Mouse (Mus musculus): ENCODE results near the gene Tor4a. TPM values are rescaled to one million over a fixed set of nuclear protein-coding genes. Genes with fewer than 3 reads are reported as not detected.
A peak's percentile ranks its signal among the peaks of the same experiment; 100 is the strongest.

The Tor4a gene
- total RNA-seq, 2 experiments from 2014 or later = 11.8 to 12.6 TPM

DNA sequence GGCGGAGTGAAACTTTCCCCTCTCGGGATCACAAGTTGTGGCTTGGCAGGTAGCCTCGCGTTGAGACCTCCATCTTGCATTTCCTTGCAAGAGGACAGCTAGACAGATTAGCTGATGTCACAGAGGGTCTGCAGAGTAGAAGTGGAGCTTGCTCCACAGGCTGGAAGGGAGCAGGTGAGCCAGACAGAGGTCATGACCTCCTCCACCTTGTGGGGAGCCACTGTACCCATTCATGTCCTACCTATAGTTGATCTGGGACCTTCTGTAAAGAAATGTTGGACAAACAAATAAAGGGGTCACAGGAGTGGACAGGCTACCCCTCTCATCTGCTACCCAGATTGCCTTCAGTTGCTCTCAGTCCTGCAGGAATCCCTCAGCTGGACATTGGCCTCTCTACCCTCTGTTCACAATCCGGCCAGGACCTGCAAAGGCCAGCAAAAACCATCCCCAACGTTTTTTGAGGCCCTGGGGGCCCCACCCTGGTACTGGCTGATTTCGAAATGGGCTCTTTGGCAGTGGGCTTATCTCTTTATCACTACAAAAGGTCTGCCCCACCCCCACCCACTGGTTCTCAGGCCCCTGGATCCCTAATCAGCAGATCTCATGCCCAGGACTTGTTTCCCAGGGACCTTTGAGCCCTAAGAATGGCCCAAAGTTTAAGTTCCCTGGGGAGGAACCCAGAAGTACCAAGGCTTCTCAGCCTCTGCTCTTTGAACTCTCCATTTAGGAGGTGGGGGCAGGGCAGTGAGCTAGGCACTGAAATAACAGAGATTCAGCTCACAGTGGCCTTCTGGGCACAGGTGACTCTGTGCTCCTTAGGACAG is 21.6 kb downstream of the Tor4a start:
- no peak for ATAC-seq (replicated peaks; ENCODE audit: low FRiP score, low TSS enrichment, poor library complexity, severe bottlenecking)

DNA sequence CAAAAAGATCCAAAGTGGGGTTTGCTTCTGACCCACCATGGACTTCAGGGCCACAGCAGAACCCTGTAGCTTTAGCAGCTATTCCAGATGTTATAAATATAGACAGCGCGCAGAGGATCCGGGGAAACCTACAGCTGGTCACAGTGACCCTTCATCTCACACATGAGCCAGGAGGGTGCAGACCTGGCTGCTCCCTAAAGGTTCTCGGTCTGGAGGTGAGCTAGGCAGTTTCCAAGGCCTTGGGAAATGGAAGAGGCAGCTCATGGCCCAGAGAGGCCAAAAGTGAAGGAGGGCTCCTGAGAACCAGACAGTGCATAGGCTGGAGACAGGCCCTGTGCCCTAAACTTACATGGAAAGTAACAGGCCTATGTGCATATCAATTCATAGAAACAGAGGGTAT is 22.9 kb downstream of the Tor4a start:
- no peak for ATAC-seq (replicated peaks; ENCODE audit: low FRiP score, low TSS enrichment, poor library complexity, severe bottlenecking)

DNA sequence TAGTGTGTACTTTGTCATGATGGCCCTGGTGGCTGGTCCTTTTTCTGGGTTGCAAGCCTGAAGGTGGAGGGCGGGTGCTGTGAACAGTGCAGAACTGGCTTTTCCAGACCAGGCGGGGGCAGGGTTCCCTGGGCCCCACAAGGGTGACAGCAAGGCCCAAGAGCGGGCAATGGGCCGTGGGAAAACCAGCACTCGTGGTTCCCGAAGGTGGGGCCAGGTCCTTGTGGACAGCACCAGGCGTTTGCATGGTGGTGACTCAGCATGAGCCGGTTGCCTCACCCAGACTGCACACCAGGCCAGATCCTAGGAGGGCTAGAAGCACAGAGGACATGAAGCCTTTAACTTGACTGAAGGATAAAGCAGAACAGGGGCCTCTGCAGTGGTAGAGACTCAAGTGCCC is 24.1 kb downstream of the Tor4a start:
- ATAC-seq (replicated peaks; ENCODE audit: low FRiP score, low TSS enrichment, poor library complexity, severe bottlenecking) = no peak

DNA sequence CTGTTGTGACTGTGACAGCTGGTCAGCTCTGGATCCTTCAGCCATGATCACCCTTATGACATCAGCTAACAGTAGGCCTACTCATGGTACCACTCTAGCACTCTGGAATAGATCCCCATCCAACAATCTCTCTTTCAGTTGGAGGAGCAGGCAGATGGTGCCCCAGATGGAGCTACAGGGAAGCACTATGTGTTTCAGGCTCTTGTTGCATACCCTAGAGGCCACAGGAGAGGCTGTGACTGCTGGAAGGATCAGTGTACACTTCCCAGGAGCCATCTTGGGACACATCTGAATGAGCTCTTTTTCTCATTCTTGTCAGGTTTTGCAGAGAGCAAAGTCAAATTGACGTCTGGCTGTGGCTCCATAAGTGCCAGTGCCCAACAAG is 24.9 kb downstream of the Tor4a start:
- no peak for ATAC-seq (replicated peaks; ENCODE audit: low FRiP score, low TSS enrichment, poor library complexity, severe bottlenecking)

DNA sequence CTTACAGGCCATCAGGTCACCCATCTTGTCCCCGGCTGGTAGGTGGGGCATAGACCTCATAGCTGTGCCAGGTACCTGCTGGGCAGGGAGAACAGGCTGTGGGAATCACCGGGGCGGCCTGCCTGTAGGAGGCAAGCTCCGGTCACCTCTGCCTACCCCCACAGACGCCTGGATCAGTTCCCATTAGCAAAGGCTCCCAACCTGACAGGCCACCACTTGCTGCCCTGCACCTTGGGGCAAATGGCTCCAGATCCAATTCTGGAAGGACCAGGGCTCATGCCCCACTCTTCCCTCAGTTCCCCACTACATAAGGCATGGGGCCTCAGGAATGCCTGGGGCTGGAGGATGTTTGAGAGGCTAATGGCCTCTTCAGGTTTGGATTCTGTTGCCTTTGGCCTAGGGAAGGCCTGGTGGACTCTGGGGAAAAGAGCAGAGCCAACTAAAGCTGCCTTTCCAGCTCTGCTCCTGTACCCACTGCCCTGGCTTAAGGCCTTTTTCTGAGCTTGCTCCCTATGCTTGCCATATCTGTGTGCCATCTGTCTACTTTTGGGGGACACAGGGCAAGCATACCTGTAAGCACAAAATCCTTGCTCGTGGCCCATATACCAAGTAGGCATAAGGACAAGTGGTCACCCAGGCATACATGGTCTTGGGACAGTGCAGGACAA is 25.5 kb downstream of the Tor4a start:
- ATAC-seq (replicated peaks; ENCODE audit: low FRiP score, low TSS enrichment, poor library complexity, severe bottlenecking) = no peak

DNA sequence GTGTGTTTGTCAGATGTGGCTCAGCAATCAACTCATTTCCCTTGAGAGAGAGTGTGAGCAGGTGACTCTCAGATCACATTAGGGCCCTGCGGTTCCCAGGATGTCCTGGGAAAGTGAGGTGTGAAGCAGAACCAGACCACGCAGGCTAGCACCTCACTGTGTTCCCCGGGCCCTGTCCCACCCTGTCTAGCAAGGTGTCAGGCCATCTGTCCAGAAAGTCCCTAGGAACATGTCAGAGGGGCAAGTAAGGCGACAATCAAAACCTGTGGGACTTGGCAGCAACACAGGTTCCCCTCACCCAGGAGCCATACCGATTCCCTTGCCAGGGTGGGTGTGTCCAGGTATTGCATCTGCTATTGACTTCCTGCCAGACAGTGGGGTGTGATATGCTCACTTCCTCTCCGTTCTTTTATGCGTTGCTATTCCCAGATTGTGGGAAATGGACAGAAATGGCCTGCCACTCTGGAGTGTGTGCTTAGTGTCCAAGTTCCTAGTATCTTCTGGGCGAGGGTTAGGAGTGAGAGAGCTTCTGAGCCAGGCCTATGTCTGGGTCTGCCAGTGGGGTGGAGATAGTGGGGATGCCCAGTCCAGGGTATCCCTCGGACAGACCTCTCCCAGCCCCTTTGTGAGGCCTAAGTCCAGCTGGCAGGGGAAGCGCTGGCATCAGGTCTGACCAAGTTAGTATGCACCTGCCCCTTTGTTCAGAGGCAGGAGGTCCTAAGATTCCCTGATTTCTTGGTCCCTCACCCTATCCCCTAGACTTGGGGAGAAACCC is 26.2 kb downstream of the Tor4a start:
- no peak for ATAC-seq (replicated peaks; ENCODE audit: low FRiP score, low TSS enrichment, poor library complexity, severe bottlenecking)

DNA sequence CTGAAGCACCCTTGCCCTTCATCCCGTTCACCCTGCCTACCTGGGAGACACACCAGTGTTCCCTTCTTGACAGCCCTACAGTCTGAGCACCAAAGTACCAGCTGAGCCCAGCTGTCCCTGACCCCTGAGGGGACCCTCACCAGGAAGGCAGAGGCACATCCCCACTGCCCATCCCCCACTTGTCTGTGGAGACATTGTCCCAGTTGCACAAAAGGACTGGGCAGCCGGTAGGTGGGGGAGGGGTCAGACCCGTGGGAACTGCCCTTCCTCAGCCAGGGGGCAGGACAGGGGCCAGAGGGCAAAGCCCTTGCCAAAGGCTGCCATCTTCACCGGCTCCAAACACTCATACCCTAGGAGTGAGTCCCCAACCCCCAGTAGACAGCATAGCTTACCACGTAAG is 26.9 kb downstream of the Tor4a start:
- ATAC-seq (replicated peaks; ENCODE audit: low FRiP score, low TSS enrichment, poor library complexity, severe bottlenecking) = no peak

DNA sequence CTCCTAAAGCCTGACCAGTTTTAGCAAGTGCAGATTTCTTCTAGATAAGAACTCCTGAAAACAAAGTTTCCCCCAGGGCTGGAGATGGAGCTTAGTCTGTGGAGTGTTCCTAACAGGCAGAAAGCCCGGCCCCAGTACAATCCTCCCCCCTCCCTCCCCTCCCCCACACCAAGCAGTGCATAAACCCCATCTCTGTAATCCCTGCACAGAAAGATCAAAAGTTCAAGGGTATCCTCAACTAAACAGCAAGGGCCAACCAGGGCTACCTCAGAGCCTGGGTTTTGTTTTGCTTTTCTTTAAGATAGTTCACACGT is 28.1 kb downstream of the Tor4a start:
- no peak for ATAC-seq (replicated peaks; ENCODE audit: low FRiP score, low TSS enrichment, poor library complexity, severe bottlenecking)

DNA sequence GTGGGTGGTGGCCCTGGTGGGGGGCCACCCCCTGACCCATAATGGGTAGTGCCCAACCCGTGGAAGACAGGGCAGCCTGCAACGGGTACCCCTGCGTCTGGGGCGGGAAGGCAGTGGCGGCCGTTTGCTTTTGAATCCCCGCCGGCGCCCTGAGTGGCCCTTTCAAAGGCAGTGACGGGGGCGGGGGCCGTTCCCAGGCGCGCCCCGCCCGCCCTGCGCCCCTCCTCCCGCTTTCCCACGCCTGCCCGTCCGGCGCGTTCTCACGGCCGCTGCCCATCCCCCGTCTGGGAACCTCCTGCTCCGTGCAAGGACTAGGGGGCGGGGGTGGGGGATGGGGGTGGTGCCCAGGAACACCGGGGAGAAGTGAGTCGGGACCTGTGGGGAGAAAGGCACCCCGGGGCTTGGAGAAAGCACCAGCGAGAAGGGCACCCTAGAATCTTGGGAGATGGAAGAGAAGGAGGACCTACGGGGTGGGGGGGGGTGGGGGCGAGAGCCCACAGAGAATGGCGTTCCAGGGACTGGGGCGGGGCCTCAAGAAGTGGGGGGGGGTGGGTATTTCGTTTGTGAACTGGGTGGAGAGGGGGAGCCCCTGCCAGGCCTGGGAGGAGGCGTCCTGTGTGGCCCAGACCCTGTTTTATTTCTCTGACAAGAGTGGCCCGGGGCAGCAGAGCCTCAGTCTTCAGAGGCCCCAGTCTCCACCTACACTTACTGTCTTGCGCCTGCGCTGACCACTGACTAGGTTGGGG is 28.6 kb downstream of the Tor4a start:
- peak; percentile 45 for ATAC-seq (replicated peaks; ENCODE audit: low FRiP score, low TSS enrichment, poor library complexity, severe bottlenecking)

DNA sequence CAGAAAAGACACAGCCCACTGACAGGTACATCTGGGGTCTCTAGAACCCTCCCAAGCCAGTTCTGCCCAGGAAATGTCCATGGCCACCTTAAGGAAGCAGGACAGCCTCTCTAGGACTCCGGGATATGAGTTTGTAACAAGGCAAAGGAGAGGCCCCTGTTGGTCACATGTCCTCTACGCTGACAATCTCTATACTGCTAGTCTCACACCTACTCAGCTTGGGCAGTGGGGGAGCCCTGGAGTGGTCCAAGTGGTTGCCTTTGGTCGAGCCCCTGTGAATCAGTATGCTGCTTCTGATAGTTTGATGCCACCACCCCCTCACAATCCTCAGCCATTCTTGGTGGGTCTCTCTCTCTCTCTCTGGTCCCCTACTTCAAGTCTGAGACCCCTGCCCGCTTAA is 29.2 kb downstream of the Tor4a start:
- no peak for ATAC-seq (replicated peaks; ENCODE audit: low FRiP score, low TSS enrichment, poor library complexity, severe bottlenecking)

DNA sequence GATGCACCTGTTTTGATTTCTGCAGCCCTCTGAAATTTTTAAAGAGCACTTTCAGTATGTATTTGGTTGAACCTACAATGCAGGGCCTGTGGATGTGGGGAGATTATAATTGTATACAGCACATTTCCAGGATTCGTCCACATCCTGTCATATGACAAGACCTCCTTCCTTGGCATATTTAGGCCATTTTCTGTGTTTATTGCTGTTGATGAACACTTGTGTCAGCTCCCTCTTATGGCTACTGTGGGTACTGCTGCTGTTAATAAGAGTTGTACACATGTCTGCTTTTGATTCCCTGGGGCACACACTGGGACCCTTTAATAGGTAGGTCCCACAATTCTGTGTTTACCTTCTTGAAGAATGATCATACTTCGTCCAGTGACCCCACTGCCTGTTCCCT is 39.0 kb downstream of the Tor4a start:
- peak; percentile 74 for ATAC-seq (replicated peaks; ENCODE audit: low FRiP score, low TSS enrichment, poor library complexity, severe bottlenecking)

DNA sequence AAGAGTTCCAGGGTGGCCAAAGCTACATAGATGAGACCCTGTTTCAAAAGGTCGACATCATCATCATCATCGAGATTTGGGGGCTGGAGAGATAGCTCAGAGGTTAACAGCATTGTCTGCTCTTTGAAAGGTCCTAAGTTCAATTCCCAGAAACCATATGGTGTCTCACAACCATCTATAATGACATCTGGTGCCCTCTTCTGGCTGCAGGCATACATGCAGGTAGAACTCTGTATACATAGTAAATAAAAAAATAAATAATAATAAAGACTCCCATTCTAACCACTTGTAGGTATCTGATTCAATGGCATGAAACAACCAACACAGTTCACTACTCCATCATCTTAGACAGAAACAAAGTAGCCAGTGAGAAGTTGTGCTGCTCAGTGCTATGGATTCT is 39.7 kb downstream of the Tor4a start:
- no peak for ATAC-seq (replicated peaks; ENCODE audit: low FRiP score, low TSS enrichment, poor library complexity, severe bottlenecking)

DNA sequence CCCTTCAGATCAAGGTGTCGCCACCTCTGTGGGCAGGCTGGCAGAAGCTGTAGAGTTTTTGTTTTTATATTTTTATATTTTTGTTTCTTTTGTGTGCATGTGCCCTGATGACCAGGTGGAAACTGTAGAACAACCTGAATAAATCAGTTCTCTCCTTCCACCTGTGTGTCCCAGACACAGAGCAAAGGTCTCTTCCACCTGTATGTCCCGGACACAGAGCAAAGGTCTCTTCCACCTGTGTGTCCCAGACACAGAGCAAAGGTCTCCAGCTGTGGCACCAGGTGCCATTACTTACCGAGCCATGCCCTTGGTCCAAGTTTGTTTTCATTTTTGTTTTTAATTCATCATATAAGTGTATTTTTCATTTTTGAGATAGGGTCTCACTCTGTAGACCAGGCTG is 40.5 kb downstream of the Tor4a start:
- ATAC-seq (replicated peaks; ENCODE audit: low FRiP score, low TSS enrichment, poor library complexity, severe bottlenecking) = no peak

DNA sequence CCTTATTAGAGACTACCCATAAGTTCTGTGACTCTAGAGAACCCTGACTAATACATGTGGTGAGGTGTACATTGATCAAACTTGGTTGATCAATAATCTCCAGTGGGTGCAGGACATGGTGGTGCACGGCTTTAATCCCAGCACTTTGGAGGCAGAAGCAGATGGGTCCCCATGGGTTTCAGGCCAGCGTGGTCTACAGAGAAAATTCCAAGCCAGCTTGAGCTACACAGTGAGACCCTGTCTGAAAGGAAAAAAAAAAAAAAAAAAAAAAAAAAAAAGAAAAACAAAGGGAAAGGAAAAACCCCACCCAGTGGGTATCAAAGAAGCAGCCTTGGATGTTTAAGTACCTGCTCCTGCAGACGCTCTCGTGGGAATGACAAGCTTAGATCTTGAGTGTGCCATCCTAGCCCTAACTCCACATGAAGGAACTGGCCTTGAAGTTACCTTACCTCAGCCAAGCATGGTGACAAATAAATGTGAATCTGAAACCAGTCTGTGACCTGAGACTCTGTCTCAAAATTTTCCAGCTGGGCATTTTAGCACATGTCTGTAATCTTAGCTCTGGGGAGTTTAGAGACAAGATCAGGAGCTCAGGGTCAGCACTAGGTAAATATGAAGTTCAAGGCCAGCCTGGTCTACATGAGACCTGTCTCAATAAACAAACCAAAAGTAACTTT is 45.3 kb downstream of the Tor4a start:
- no peak for ATAC-seq (replicated peaks; ENCODE audit: low FRiP score, low TSS enrichment, poor library complexity, severe bottlenecking)

DNA sequence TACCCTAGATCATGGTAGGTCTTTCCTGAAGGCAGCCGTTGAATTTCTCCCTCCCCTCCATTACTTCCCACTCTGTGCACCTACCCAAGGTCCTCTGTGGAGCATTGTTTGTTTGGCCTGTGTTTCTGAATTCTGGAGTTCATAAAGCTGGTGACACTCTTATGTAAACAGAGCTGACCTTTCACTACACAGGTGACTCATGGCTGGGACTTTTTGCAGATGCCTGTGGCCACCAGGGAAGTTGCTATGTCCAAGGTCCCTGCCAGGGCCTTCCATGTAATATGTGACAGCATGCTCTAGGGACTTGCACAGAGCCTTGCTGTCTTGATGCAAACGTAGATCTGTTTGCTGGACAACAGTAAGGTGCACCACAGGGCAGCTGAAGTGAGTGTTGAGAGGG is 47.0 kb downstream of the Tor4a start:
- no peak for ATAC-seq (replicated peaks; ENCODE audit: low FRiP score, low TSS enrichment, poor library complexity, severe bottlenecking)

DNA sequence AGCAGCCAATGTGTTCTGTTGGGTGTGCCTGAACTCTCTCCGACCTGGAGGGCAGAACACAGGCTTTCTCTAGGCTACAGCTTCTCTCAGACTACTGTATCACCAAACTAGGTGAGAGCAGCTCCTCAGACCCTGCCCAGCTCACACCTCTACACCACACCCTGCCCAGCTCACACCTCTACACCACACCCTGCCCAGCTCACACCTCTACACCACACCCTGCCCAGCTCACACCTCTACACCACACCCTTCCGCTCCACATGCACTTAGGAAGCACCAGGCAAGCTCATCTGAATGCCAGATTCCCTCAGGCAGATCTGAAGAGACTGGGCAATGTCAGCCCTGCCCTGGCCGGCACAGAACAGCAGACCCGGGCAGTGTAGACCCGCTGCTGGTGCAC is 48.8 kb downstream of the Tor4a start:
- no peak for ATAC-seq (replicated peaks; ENCODE audit: low FRiP score, low TSS enrichment, poor library complexity, severe bottlenecking)

DNA sequence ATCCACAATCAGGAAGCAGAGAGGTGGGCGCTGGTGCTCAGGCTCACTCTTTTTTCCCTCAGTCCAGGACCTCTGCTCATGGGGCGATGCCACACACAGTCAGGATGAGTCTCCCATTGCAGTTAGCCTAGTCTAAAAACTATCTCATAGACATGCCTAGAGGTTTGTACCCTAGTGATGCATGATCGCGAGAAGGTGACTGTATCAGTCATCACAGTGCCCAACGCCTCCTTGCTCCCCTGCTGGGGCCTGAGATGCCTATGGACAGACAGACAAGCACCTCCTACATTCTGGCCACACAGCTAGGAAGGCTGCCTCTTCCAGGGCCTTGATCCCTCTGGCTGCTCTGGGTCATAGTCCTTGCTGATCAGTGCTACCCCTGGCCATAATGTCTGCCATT is 49.3 kb downstream of the Tor4a start:
- no peak for ATAC-seq (replicated peaks; ENCODE audit: low FRiP score, low TSS enrichment, poor library complexity, severe bottlenecking)

DNA sequence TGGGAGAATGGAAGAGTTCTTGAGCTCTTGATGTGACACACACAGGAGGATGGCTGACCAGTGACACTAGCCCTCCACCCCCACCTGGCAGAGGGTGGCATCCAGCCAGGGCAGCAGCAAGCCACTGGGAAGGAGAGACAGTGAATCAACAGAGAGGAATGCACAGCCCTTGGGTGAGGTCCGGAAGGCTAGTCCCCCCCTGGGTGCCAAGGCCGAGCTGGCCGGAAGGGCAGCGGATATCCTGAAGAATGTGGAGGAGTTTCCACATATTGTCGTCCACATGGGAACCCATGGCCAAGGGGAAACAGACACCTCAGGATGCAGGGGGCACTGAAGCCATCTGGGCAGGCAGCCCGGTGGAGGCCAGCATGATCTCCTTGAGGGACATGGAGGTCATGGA is 51.3 kb downstream of the Tor4a start:
- no peak for ATAC-seq (replicated peaks; ENCODE audit: low FRiP score, low TSS enrichment, poor library complexity, severe bottlenecking)

Measured in megakaryocyte-erythroid progenitor cell, adult 5-6 weeks (primary cell).